Mouse (Mus musculus) thymus, adult 2 months (tissue): ENCODE results near the gene Srrm2.

Source experiments
- CTCF ChIP-seq: fragments of 200-500 bp; IDR thresholded peaks from 2 replicates; pipeline ENCODE4 v1.5.1; 2012; ENCODE audit warnings: mild to moderate bottlenecking, control low read depth, low read length, moderate library complexity, borderline replicate concordance; ENCODE audit not compliant: control insufficient read depth, poor library complexity, insufficient read depth; ENCODE audit errors: extremely low read depth
- POLR2A ChIP-seq: fragments of 200-500 bp; IDR thresholded peaks from 2 replicates; pipeline ENCODE4 v1.6.1; 2012; ENCODE audit warnings: mild to moderate bottlenecking, low read length, control low read depth, moderate library complexity; ENCODE audit not compliant: control insufficient read depth, poor library complexity, insufficient read depth; ENCODE audit errors: extremely low read depth

DNA sequence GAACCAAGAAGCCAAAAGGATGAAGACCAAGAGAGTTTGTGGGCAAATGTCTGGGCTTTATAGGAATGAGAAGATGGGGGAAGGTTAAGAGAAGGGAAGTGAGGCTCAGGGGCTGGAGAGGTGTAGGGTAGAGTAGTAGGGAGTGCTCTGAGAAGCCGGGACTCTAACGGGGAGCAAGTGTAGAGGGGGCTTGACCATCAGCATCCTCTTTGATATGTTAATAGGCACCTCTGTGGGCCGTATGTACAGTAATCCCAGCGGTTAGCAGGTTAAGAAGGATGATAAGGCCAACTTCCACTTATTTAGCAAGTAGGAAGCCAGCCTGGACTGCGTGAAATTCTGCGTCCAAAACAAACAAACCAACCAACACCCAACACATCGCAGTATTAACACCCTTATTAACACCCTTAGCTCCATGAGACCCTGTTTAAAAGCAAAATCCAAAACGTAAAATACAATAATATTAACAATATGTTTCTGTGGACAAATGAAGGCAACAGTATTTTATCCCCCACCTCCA, 523 bp upstream of the Srrm2 start:
- no peak for TF ChIP-seq POLR2A
- TF ChIP-seq CTCF = no peak
